Mouse (Mus musculus) stomach, postnatal 0 days (tissue): Measurements from ENCODE around the gene Olfr148. TPM values are rescaled to one million over a fixed set of nuclear protein-coding genes. Genes with fewer than 3 reads are reported as not detected.
A peak's percentile ranks its signal among the peaks of the same experiment; 100 is the strongest.

Experiments used
- ATAC-seq: fragments of 200-750 bp; cut with Nextera tagmentation; 2 replicates; pipeline ENCODE4 v1.8.0; 2017; ENCODE audit not compliant: low FRiP score, low TSS enrichment
- DNase-seq: peaks from one replicate; pipeline ENCODE4 v3.0.0-alpha.2; 2016; ENCODE audit warnings: low spot score
- H3K27ac ChIP-seq: fragments of 300-500 bp; sonication (generic); replicated peaks from 2 replicates; pipeline ENCODE4 v1.5.1; 2014; ENCODE audit warnings: mild to moderate bottlenecking, control low read depth
- H3K27me3 ChIP-seq: fragments of 300-500 bp; sonication (generic); 2 replicates; pipeline ENCODE4 v1.6.1; 2014; ENCODE audit warnings: low read length; ENCODE audit not compliant: control insufficient read depth, insufficient read depth
- H3K36me3 ChIP-seq: fragments of 300-500 bp; sonication (generic); 2 replicates; pipeline ENCODE4 v1.6.1; 2014; ENCODE audit warnings: low read length, mixed read lengths; ENCODE audit not compliant: control insufficient read depth, insufficient read depth
- H3K4me1 ChIP-seq: fragments of 300-500 bp; sonication (generic); replicated peaks from 2 replicates; pipeline ENCODE4 v1.6.1; 2014; ENCODE audit warnings: antibody characterized with exemption; ENCODE audit not compliant: control insufficient read depth, insufficient read depth
- H3K4me2 ChIP-seq: fragments of 300-500 bp; sonication (generic); replicated peaks from 2 replicates; pipeline ENCODE4 v1.6.1; 2014; ENCODE audit warnings: low read depth, mild to moderate bottlenecking, control low read depth, moderate library complexity
- H3K4me3 ChIP-seq: fragments of 300-500 bp; sonication (generic); 2 replicates; pipeline ENCODE4 v1.5.1; 2014; ENCODE audit warnings: low read depth, low read length, control low read depth
- H3K9ac ChIP-seq: fragments of 300-500 bp; sonication (generic); 2 replicates; pipeline ENCODE4 v1.6.1; 2014; ENCODE audit warnings: mild to moderate bottlenecking, low read length, control low read depth, mixed read lengths
- H3K9me3 ChIP-seq: fragments of 300-500 bp; sonication (generic); 2 replicates; pipeline ENCODE4 v1.6.1; 2016; ENCODE audit warnings: low read length; ENCODE audit not compliant: control insufficient read depth
- CTCF ChIP-seq: IDR thresholded peaks from 2 replicates; pipeline ENCODE4 v1.5.1; 2016; ENCODE audit warnings: antibody characterized with exemption, low read depth, mild to moderate bottlenecking, moderate library complexity
- EP300 ChIP-seq: optimal IDR thresholded peaks from 2 replicates; pipeline ENCODE3; 2016; ENCODE audit warnings: antibody characterized with exemption
- WGBS: fragments of 180-500 bp; shearing (Covaris S2); extraction: QIAGEN DNeasy Blood & Tissue Kit; methylation state at CpG from one replicate; pipeline ENCODE4 v1.1.7; 2014; 5-methylcytosine and 5-hydroxymethylcytosine counted together
- polyA plus RNA-seq: library from polyadenylated mRNA; unstranded; fragments of >200 nt; fragmentation: Nextera tagmentation; extraction: Ambion mirVana; gene quantifications from 2 replicates; pipeline ENCODE4 v1.2.1, GENCODE M21; 2015

Olfr148 gene
- not detected in 2 replicates for polyA plus RNA-seq

GRCm38 (mm10) chr9:39610355-39610754, at the start of gene Olfr148:
Olfr148 (plus strand) TSS chr9:39610655.
- TF ChIP-seq CTCF (no peak), EP300 (no peak)
- H3K9ac ChIP-seq: no peak within 1 kb of the TSS
- no peaks in the 10 kb centered on the region for H3K36me3 ChIP-seq
- H3K4me1 ChIP-seq: no peaks in the 10 kb centered on the region
- WGBS: 65% methylated on average over 3 of the region's 3 CpGs
- no peak within 1 kb of the TSS for H3K4me3 ChIP-seq
- H3K4me2 ChIP-seq: no peak within 1 kb of the TSS
- no peak for DNase-seq
- H3K9me3 ChIP-seq: no peaks in the 10 kb centered on the region
- no peaks in the 10 kb centered on the region for H3K27me3 ChIP-seq
- H3K27ac ChIP-seq: no peak within 1 kb of the TSS
- ATAC-seq: no peak

- Histone ChIP-seq H3K27me3 (no peaks in the 10 kb centered on the region), H3K27ac (no peak within 1 kb of the TSS), H3K4me3 (no peak within 1 kb of the TSS), H3K4me2 (no peak within 1 kb of the TSS), H3K9ac (no peak within 1 kb of the TSS), H3K4me1 (no peaks in the 10 kb centered on the region), H3K36me3 (no peaks in the 10 kb centered on the region), H3K9me3 (no peaks in the 10 kb centered on the region)
- ATAC-seq (no peak), DNase-seq (no peak)
- TF ChIP-seq CTCF (no peak), EP300 (no peak)
- WGBS: 71% methylated on average over 3 of the region's 3 CpGs
These were observed 35.0 kb upstream of the Olfr148 start, which contains the start of gene Olfr959 for GRCm38 (mm10) chr9:39575469-39575868. Olfr959 (minus strand) TSS chr9:39575569.

- ATAC-seq (no peak), DNase-seq (no peak)
- no peaks in the 10 kb centered on the region for H3K36me3 ChIP-seq
- TF ChIP-seq EP300 (no peak), CTCF (no peak)
- no peaks in the 10 kb centered on the region for H3K4me1 ChIP-seq
- no peaks in the 10 kb centered on the region for H3K27me3 ChIP-seq
- H3K9me3 ChIP-seq: no peaks in the 10 kb centered on the region
- H3K27ac ChIP-seq: no peak overlapping the region
- H3K9ac ChIP-seq: no peak overlapping the region
- no peak overlapping the region for H3K4me2 ChIP-seq
- WGBS: 84% methylated on average over 5 of the region's 5 CpGs
- no peak overlapping the region for H3K4me3 ChIP-seq
These were observed 33.4 kb upstream of the Olfr148 start for GRCm38 (mm10) chr9:39577050-39577449.

GRCm38 (mm10) chr9:39602536-39603332, 7.7 kb upstream of the Olfr148 start:
- Histone ChIP-seq H3K27me3 (no peaks in the 10 kb centered on the region), H3K27ac (no peak overlapping the region), H3K9ac (0 out of 2 replicates have a peak overlapping the region, but pooled peaks have one; percentile 18), H3K4me1 (no peaks in the 10 kb centered on the region), H3K9me3 (no peaks in the 10 kb centered on the region), H3K4me3 (peak overlapping the region; percentile 34), H3K36me3 (no peaks in the 10 kb centered on the region), H3K4me2 (peak overlapping the region; percentile 62)
- ATAC-seq (peak; percentile 65; the same call in 1 of the 2 replicates), DNase-seq (peak; percentile 40)
- TF ChIP-seq EP300: no peak
- TF ChIP-seq CTCF: no peak
- WGBS: 2% methylated on average over 19 of the region's 19 CpGs

GRCm38 (mm10) chr9:39603333-39603845, 7.1 kb upstream of the Olfr148 start:
- peak; percentile 33 for DNase-seq

More at GRCm38 (mm10) chr9:39603333-39603845, 7.1 kb upstream of the Olfr148 start:
- no peaks in the 10 kb centered on the region for H3K9me3 ChIP-seq
- 0 out of 2 replicates have a peak overlapping the region, but pooled peaks have one; percentile 18 for H3K9ac ChIP-seq
- no peak for ATAC-seq
- no peaks in the 10 kb centered on the region for H3K36me3 ChIP-seq
- WGBS: under 1% methylated on average over 9 of the region's 9 CpGs
- no peak for TF ChIP-seq CTCF
- TF ChIP-seq EP300: no peak
- H3K27ac ChIP-seq: no peak overlapping the region
- peak overlapping the region; percentile 62 for H3K4me2 ChIP-seq
- H3K4me1 ChIP-seq: no peaks in the 10 kb centered on the region
- H3K27me3 ChIP-seq: no peaks in the 10 kb centered on the region
- peak overlapping the region; percentile 34 for H3K4me3 ChIP-seq
